Mouse (Mus musculus) testis, adult 2 months (tissue): ENCODE measurements around the gene Lzts2.

ENCODE experiments used
- CTCF ChIP-seq: fragments of 200-500 bp; IDR thresholded peaks from 2 replicates; pipeline ENCODE4 v1.5.1; 2012; ENCODE audit warnings: low read depth, mild to moderate bottlenecking, inconsistent platforms, low read length, moderate library complexity; ENCODE audit not compliant: control insufficient read depth, insufficient read depth, insufficient replicate concordance
- POLR2A ChIP-seq: fragments of 200-500 bp; IDR thresholded peaks from 2 replicates; pipeline ENCODE4 v1.6.1; 2012; ENCODE audit warnings: low read depth, mild to moderate bottlenecking, inconsistent platforms, low read length, moderate library complexity; ENCODE audit not compliant: control insufficient read depth

DNA sequence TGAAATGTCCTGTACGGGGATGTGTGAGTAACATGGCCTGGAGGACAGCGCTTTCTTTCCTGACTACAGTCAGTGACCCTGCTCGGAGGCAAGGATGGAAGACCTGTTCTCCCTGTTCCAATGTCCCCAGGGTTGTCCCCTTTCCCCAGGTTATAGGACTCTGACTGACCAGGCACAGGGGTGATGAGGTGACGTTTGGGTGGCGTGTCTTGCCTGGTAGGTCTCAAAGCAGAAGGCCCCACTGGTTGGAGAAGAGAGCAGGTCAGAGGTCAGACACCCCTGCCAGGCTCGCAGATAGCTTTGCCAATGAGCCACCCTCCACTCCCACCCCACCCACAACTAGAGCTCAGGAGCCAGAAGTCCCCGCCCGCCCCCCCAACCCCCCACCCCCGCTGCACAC is 15.4 kb downstream of the Lzts2 start:
- TF ChIP-seq CTCF (no peak), POLR2A (no peak)
